Mouse (Mus musculus) bone marrow, adult 2 months (tissue): ENCODE measurements around the gene Tspan15.

ENCODE experiments used
- CTCF ChIP-seq: fragments of 200-500 bp; IDR thresholded peaks from 2 replicates; pipeline ENCODE4 v1.5.1; 2011; ENCODE audit warnings: low read length, control low read depth; ENCODE audit not compliant: control insufficient read depth, insufficient read depth
- POLR2A ChIP-seq: fragments of 200-500 bp; IDR thresholded peaks from 2 replicates; pipeline ENCODE4 v1.6.1; 2011; ENCODE audit warnings: low read depth, mild to moderate bottlenecking, control low read depth, low read length, borderline replicate concordance; ENCODE audit not compliant: control insufficient read depth

- TF ChIP-seq CTCF: no peak
- TF ChIP-seq POLR2A: no peak
Measured at GRCm38 (mm10) chr10:62192701-62193157, 38.3 kb downstream of the Tspan15 start.
